Mouse (Mus musculus): ENCODE measurements around the gene Dcdc2c.

- TF ChIP-seq HCFC1 (IDR thresholded peaks at IDR 0.05; ENCODE audit: borderline replicate concordance, insufficient read depth, low read length) = no peak
- no peak for TF ChIP-seq ZC3H11A (IDR thresholded peaks at IDR 0.05; ENCODE audit: borderline replicate concordance, low read depth, low read length)
- TF ChIP-seq CHD2 (IDR thresholded peaks at IDR 0.05; ENCODE audit: low read depth, low read length) = no peak
- no peak for TF ChIP-seq MAFK (IDR thresholded peaks at IDR 0.05; ENCODE audit: insufficient read depth, low read depth, low read length)
These were observed 69.6 kb downstream of the Dcdc2c start for GRCm38 (mm10) chr12:28482483-28483160.
